Comparison of ENCODE assay signal across 15 mouse cellular contexts in genomic region chr4:62853335-62853734, GRCm38 (mm10).
DNase-seq lines count a peak whose midpoint lies in the region; ATAC-seq and TF ChIP-seq lines count a peak whose summit lies in the region.
"Had no signal": no experiment of that assay in that cellular context is flagged by ENCODE, and none has a peak within 500 bp of the region (broad histone marks: within the 10 kb centered on the region; RNA-seq: fewer than 3 reads in every experiment).

No protein-coding gene starts in this region.

- no peak overlapping the region for H3K9ac ChIP-seq in midbrain, postnatal 0 days (replicated peaks; ENCODE audit: low read length, poor library complexity, severe bottlenecking)
- H3K9ac ChIP-seq in midbrain, embryonic 16.5 days (ENCODE audit: low read depth, low read length) = no peak overlapping the region
- H3K9ac ChIP-seq: hindbrain, embryonic 13.5 days; midbrain, embryonic 12.5 days; neural tube, embryonic 15.5 days had no signal

- no peaks in the 10 kb centered on the region for H3K9me3 ChIP-seq in heart, embryonic 10.5 days
- no peaks in the 10 kb centered on the region for H3K9me3 ChIP-seq in midbrain, postnatal 0 days (ENCODE audit: low read length)
- no peaks in the 10 kb centered on the region for H3K9me3 ChIP-seq in midbrain, embryonic 16.5 days (replicated peaks; ENCODE audit: control insufficient read depth, low read length, poor library complexity, severe bottlenecking)
- H3K9me3 ChIP-seq: forebrain, embryonic 10.5 days; hindbrain, embryonic 13.5 days; midbrain, embryonic 12.5 days; neural tube, embryonic 15.5 days had no signal

- peak; percentile 48 for DNase-seq in heart, embryonic 10.5 days (ENCODE audit: low spot score)
- DNase-seq in heart, adult 18-20 months = no peak
- no peak for DNase-seq in midbrain, postnatal 0 days (ENCODE audit: low spot score)
- DNase-seq in brain, embryonic 14.5 days (ENCODE audit: low read depth) = no peak
- DNase-seq in thymus, postnatal 4 days = peak; percentile 61
- DNase-seq in layer of hippocampus, postnatal 10 days (ENCODE audit: low spot score in 2 of 2) = no peak
- no peak for DNase-seq in spleen, adult 12 weeks (ENCODE audit: low spot score)
- DNase-seq: gastrocnemius, postnatal 14 days; layer of hippocampus, adult 9-11 months; spleen, adult 18-20 months had no signal

- TF ChIP-seq POLR2A in brain, embryonic 14.5 days (IDR thresholded peaks at IDR 0.05; ENCODE audit: borderline replicate concordance, extremely low read depth, insufficient read depth, insufficient read length, poor library complexity, severe bottlenecking) = no peak

- H3K36me3 ChIP-seq in heart, embryonic 10.5 days = no peaks in the 10 kb centered on the region
- H3K36me3 ChIP-seq in midbrain, postnatal 0 days (ENCODE audit: insufficient read depth, low read length) = no peaks in the 10 kb centered on the region
- no peaks in the 10 kb centered on the region for H3K36me3 ChIP-seq in midbrain, embryonic 16.5 days (ENCODE audit: control insufficient read depth, insufficient read depth, low read length)
- H3K36me3 ChIP-seq: forebrain, embryonic 10.5 days; hindbrain, embryonic 13.5 days; midbrain, embryonic 12.5 days; neural tube, embryonic 15.5 days had no signal

- H3K4me1 ChIP-seq in heart, embryonic 10.5 days = peaks cover 9% of the 10 kb centered on the region; the same call in 1 of the 2 replicates
- no peaks in the 10 kb centered on the region for H3K4me1 ChIP-seq in midbrain, postnatal 0 days (ENCODE audit: insufficient read depth, low read length)
- no peaks in the 10 kb centered on the region for H3K4me1 ChIP-seq in midbrain, embryonic 16.5 days (ENCODE audit: control insufficient read depth, insufficient read depth, low read length)
- H3K4me1 ChIP-seq: hindbrain, embryonic 13.5 days; midbrain, embryonic 12.5 days; neural tube, embryonic 15.5 days had no signal

- TF ChIP-seq CTCF in midbrain, postnatal 0 days (IDR thresholded peaks at IDR 0.05) = peak; percentile 49
- peak; percentile 30; the same call in 1 of the 2 replicates for TF ChIP-seq CTCF in brain, embryonic 14.5 days (IDR thresholded peaks at IDR 0.05; ENCODE audit: borderline replicate concordance, extremely low read depth, insufficient read depth, insufficient read length)

- no peak for ATAC-seq in midbrain, postnatal 0 days (ENCODE audit: low FRiP score)
- no peak for ATAC-seq in midbrain, embryonic 16.5 days

- WGBS in heart, embryonic 10.5 days = 85% methylated on average over 1 of the region's 1 CpGs
- WGBS in midbrain, postnatal 0 days = 77% methylated on average over 1 of the region's 1 CpGs
- WGBS in midbrain, embryonic 16.5 days = 93% methylated on average over 1 of the region's 1 CpGs

- no peak overlapping the region for H3K4me2 ChIP-seq in midbrain, postnatal 0 days (ENCODE audit: low read depth, low read length, poor library complexity, severe bottlenecking)
- no peak overlapping the region for H3K4me2 ChIP-seq in midbrain, embryonic 16.5 days (ENCODE audit: low read length)
- H3K4me2 ChIP-seq: hindbrain, embryonic 13.5 days; midbrain, embryonic 12.5 days; neural tube, embryonic 15.5 days had no signal

- no peak overlapping the region for H3K4me3 ChIP-seq in heart, embryonic 10.5 days
- H3K4me3 ChIP-seq in midbrain, postnatal 0 days (ENCODE audit: low read depth, low read length) = no peak overlapping the region
- H3K4me3 ChIP-seq in midbrain, embryonic 16.5 days (ENCODE audit: low read depth, low read length) = no peak overlapping the region
- H3K4me3 ChIP-seq: forebrain, embryonic 10.5 days; hindbrain, embryonic 13.5 days; midbrain, embryonic 12.5 days; neural tube, embryonic 15.5 days had no signal

- no peak overlapping the region for H3K27ac ChIP-seq in heart, embryonic 10.5 days
- H3K27ac ChIP-seq in midbrain, postnatal 0 days (ENCODE audit: low read depth, low read length) = no peak overlapping the region
- H3K27ac ChIP-seq in midbrain, embryonic 16.5 days (ENCODE audit: low read length) = no peak overlapping the region
- H3K27ac ChIP-seq: forebrain, embryonic 10.5 days; hindbrain, embryonic 13.5 days; midbrain, embryonic 12.5 days; neural tube, embryonic 15.5 days had no signal

- no peaks in the 10 kb centered on the region for H3K27me3 ChIP-seq in heart, embryonic 10.5 days (ENCODE audit: insufficient read depth, poor library complexity, severe bottlenecking)
- H3K27me3 ChIP-seq in midbrain, postnatal 0 days (ENCODE audit: insufficient read depth, low read length) = no peaks in the 10 kb centered on the region
- H3K27me3 ChIP-seq in midbrain, embryonic 16.5 days (ENCODE audit: control insufficient read depth, insufficient read depth, low read depth, low read length) = no peaks in the 10 kb centered on the region
- H3K27me3 ChIP-seq: midbrain, embryonic 12.5 days; neural tube, embryonic 15.5 days had no signal

Comparison
In these comparisons a context has a peak if more than half of its experiments do, and no peak if none do; other contexts are left out.
1. DNase-seq: peak in heart, embryonic 10.5 days (single experiment) and thymus, postnatal 4 days (single experiment); none in heart, adult 18-20 months (0 of 2), midbrain, postnatal 0 days (single experiment), brain, embryonic 14.5 days (single experiment), layer of hippocampus, postnatal 10 days (0 of 2) and spleen, adult 12 weeks (single experiment).